Mouse (Mus musculus): ENCODE results near the gene Slc15a1.

The Slc15a1 gene

GRCm38 (mm10) chr14:121492328-121492727 lies 12.7 kb downstream of the Slc15a1 start:
- peak; percentile 13 for DNase-seq (ENCODE audit: low spot score)

DNA sequence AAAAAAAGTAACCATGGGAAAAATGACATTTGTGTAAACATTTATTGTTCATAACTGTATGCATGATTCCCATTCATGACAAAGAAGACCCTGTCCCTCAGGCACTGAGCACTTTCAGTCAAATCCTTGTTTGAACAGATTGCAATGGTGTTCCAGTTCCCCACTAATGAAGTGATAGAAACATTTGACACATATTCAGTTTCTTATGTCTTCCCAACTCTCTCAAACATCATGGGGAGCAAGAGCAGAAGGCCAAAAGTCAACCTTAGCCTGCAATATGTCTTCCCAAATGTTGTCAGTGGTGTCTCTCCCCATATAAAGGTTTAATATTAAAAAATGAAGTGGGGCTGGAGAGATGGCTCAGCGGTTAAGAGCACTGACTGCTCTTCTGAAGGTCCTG lies 19.3 kb downstream of the Slc15a1 start:
- no peak for DNase-seq (ENCODE audit: low spot score)

- DNase-seq (ENCODE audit: low spot score): no peak
Measured at GRCm38 (mm10) chr14:121484436-121484835, 20.6 kb downstream of the Slc15a1 start.

- no peak for DNase-seq (ENCODE audit: low spot score)
Measured at GRCm38 (mm10) chr14:121482181-121482580, 22.9 kb downstream of the Slc15a1 start.

DNA sequence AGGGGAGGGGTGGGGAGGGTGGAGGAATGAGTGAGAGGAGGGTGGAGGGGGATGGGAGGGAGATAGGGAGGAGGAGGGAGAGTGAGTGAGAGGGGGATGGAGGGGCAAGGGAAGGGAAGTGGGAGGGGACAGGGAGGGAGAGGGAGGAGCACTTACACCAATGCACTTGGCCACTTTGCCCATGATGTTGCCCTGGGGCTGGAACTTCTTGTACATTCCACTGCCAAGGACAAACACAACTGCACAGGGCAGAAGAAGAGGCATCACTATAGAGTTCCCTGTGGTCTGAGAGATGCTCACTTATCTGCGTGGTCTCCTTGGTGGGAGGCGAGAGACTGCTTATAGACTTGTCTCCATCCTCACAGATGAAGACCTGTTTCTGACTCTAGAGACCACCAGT lies 23.5 kb downstream of the Slc15a1 start:
- DNase-seq (ENCODE audit: low spot score): no peak

GRCm38 (mm10) chr14:121479096-121479495 lies 26.0 kb downstream of the Slc15a1 start:
- no peak for DNase-seq (ENCODE audit: low spot score)

- no peak for DNase-seq (ENCODE audit: low spot score)
Measured at GRCm38 (mm10) chr14:121477925-121478693, 26.9 kb downstream of the Slc15a1 start.

DNA sequence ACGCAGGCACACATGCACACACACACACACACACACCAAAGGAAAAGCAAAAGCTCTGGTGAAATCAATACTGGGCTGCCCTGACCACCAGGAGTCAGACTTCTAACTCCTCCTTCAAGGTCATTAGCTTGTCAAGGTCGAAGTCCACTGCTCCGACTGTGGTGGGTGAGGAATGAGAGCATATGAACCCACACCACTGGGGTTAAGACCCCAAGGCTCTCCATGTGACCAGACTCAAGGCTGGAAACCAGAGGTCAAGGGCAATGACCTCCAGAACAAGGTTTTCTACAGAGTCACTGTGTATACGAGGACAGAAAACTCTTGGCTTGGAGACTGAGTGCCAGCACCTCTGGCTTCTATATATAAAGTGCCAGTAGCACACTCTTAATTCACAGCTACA lies 31.2 kb downstream of the Slc15a1 start:
- DNase-seq (ENCODE audit: low spot score): no peak

- DNase-seq (ENCODE audit: low spot score): no peak
Measured at GRCm38 (mm10) chr14:121471545-121472121, 33.4 kb downstream of the Slc15a1 start.

DNA sequence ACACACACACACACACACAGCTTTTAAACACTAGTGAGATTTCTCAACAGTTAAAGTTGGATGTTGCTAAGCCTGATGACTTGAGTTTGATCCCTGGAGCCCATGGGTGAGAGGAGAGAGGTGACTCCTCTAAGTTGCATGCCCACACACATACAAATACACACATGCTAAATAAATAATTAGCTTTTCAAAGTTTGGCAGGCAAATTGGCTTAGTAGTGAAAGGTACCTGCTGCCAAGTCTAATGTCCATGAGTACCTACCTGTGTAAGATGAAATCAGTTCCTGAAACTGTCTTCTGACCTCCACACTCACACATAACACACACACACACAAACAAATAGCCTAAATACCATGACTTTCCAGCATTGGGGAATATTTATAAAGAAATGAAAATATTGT lies 35.5 kb downstream of the Slc15a1 start:
- no peak for DNase-seq (ENCODE audit: low spot score)

GRCm38 (mm10) chr14:121467646-121468045 lies 37.4 kb downstream of the Slc15a1 start:
- no peak for DNase-seq (ENCODE audit: low spot score)

DNA sequence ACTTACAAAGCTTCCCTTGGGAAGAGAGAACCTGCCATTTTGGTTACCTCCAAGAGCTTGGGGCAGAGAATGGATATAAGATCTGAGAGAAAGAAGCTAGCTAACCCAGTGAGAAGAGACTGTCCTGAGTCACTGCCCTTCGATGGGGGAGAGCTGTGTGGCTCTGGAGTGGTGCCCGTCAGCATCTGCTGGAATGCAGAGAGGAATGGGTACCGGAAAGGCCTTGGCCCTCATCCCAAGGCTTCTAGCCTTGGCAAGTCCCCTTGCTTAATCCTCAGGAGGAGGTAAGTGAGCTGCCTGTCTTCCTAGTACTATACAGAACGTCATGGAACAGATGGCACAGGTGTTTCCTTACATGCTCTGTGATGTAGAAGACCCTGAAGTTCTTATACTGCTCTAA lies 38.6 kb downstream of the Slc15a1 start:
- no peak for DNase-seq (ENCODE audit: low spot score)

- DNase-seq (ENCODE audit: low spot score): no peak
Measured at GRCm38 (mm10) chr14:121464318-121464717, 40.7 kb downstream of the Slc15a1 start.

GRCm38 (mm10) chr14:121462756-121463155 lies 42.3 kb downstream of the Slc15a1 start:
- no peak for DNase-seq (ENCODE audit: low spot score)

GRCm38 (mm10) chr14:121460966-121461365 lies 44.1 kb downstream of the Slc15a1 start:
- DNase-seq (ENCODE audit: low spot score): no peak

- no peak for DNase-seq (ENCODE audit: low spot score)
Measured at GRCm38 (mm10) chr14:121458521-121458920, 46.5 kb downstream of the Slc15a1 start.

- no peak for DNase-seq (ENCODE audit: low spot score)
Measured at GRCm38 (mm10) chr14:121457536-121457935, 47.5 kb downstream of the Slc15a1 start.

GRCm38 (mm10) chr14:121456416-121457285 lies 48.4 kb downstream of the Slc15a1 start:
- DNase-seq (ENCODE audit: low spot score): no peak

DNA sequence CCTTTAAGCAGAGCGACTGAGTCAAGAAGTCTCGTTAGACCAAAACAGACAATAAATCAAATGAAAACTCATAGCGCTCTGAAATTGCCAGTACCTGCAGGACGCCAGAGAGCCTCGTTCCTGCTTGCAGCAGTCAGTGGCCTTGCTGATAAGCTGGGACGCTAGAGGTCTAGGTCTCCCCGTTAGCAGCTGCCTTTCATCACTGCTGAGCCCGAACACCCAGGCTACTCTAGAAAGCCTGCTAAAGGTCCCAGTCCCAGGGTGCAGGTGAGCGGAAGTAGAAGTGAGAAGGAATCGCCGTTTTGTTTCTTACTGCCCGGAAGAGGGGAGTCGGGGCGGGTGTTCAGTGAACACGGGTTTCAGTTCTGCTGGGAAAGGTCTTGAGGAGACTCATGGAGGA lies 49.1 kb downstream of the Slc15a1 start:
- DNase-seq (ENCODE audit: low spot score): no peak

- peak; percentile 82 for DNase-seq (ENCODE audit: low spot score)
Measured at GRCm38 (mm10) chr14:121455527-121455926, 49.5 kb downstream of the Slc15a1 start.

GRCm38 (mm10) chr14:121453130-121453529 lies 51.9 kb downstream of the Slc15a1 start:
- no peak for DNase-seq (ENCODE audit: low spot score)

DNA sequence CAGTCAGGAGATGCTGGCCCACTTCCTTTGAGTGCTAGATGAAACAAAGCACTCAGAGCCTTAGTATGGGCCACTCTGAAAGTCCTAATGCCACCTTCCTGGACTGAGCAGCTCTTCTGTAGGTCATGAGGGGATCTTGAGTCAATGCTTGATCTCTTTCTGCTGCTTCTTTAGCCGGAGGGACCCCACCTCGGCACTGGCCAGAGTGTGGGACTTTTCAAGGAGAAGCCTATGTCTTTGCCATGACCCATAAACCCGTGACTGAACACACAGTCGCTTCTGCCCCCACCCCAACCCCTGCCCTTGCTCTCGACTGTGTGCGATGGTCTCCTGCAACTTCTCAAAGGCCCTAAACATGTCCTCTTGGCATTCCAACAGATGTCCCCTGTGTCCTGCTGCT lies 52.8 kb downstream of the Slc15a1 start:
- DNase-seq (ENCODE audit: low spot score): no peak
